Mouse (Mus musculus) 3T3-L1 (cell line): ENCODE measurements around the gene Fkrp.

ENCODE experiments used
- DNase-seq: peaks from one replicate; pipeline ENCODE4 v3.0.0-alpha.2; 2015; ENCODE audit warnings: low read depth, low spot score

The Fkrp gene

GRCm38 (mm10) chr7:16794886-16795285 lies 21.6 kb downstream of the Fkrp start:
- no peak for DNase-seq

- no peak for DNase-seq
Measured at GRCm38 (mm10) chr7:16793010-16793725, 23.4 kb downstream of the Fkrp start.

GRCm38 (mm10) chr7:16792316-16792715 lies 24.2 kb downstream of the Fkrp start:
- no peak for DNase-seq

- DNase-seq = no peak
Measured at GRCm38 (mm10) chr7:16785541-16786083, 30.9 kb downstream of the Fkrp start.

GRCm38 (mm10) chr7:16784498-16784976 lies 32.0 kb downstream of the Fkrp start:
- peak; percentile 68 for DNase-seq

GRCm38 (mm10) chr7:16783758-16784415 lies 32.6 kb downstream of the Fkrp start:
- peak; percentile 83 for DNase-seq

GRCm38 (mm10) chr7:16783224-16783688 lies 33.3 kb downstream of the Fkrp start:
- DNase-seq = peak; percentile 64

GRCm38 (mm10) chr7:16782555-16783125 lies 33.9 kb downstream of the Fkrp start:
- peak; percentile 39 for DNase-seq

- DNase-seq = no peak
Measured at GRCm38 (mm10) chr7:16781816-16782554, 34.5 kb downstream of the Fkrp start.

- DNase-seq = no peak
Measured at GRCm38 (mm10) chr7:16781555-16781815, 35.0 kb downstream of the Fkrp start.

GRCm38 (mm10) chr7:16780825-16781554 lies 35.5 kb downstream of the Fkrp start, which contains the start of gene Slc1a5:
TSS of gene Slc1a5 (plus strand) at chr7:16781340.
- peak; percentile 93 for DNase-seq

GRCm38 (mm10) chr7:16780076-16780475 lies 36.5 kb downstream of the Fkrp start:
- DNase-seq = peak; percentile 84

- no peak for DNase-seq
Measured at GRCm38 (mm10) chr7:16775888-16776287, 40.6 kb downstream of the Fkrp start.

- DNase-seq = no peak
Measured at GRCm38 (mm10) chr7:16766443-16766842, 50.1 kb downstream of the Fkrp start.

GRCm38 (mm10) chr7:16763463-16764218 lies 52.9 kb downstream of the Fkrp start:
- peak; percentile 17 for DNase-seq

- DNase-seq = no peak
Measured at GRCm38 (mm10) chr7:16761630-16762029, 54.9 kb downstream of the Fkrp start.

- DNase-seq = peak; percentile 40
Measured at GRCm38 (mm10) chr7:16761005-16761481, 55.5 kb downstream of the Fkrp start.

- peak; percentile 8 for DNase-seq
Measured at GRCm38 (mm10) chr7:16760292-16760691, 56.2 kb downstream of the Fkrp start.
